Comparison of ENCODE assay signal across 16 mouse cellular contexts in genomic region chr3:81028361-81028760, GRCm38 (mm10). TPM values are rescaled to one million over a fixed set of nuclear protein-coding genes. Genes with fewer than 3 reads are reported as not detected.
"Had no signal": no experiment of that assay in that cellular context is flagged by ENCODE, and none has a peak within 500 bp of the region (broad histone marks: within the 10 kb centered on the region; RNA-seq: fewer than 3 reads in every experiment).

No protein-coding gene starts in this region.

- H3K27me3 ChIP-seq: midbrain, embryonic 12.5 days; neural tube, embryonic 13.5 days; neural tube, embryonic 15.5 days; stomach, embryonic 15.5 days had no signal

- ATAC-seq: midbrain, embryonic 16.5 days had no signal

- DNase-seq: lung, adult 18-20 months; lung, embryonic 14.5 days; lung, postnatal 10 days; lung, postnatal 4 days; midbrain, embryonic 14.5 days; right cerebral cortex, postnatal 14 days; thymus, adult 2 months; thymus, postnatal 25 days; thymus, postnatal 4 days had no signal

RNA-seq across cellular contexts. Expression of gene Pdgfc, which starts 7.9 kb away (rescaled TPM):
- total RNA-seq: megakaryocyte, adult 5-6 weeks; megakaryocyte-erythroid progenitor cell, adult 5-6 weeks had no signal
